Mouse (Mus musculus): ENCODE data around the gene Pdxp. TPM values are rescaled to one million over a fixed set of nuclear protein-coding genes. Genes with fewer than 3 reads are reported as not detected.
A peak's percentile ranks its signal among the peaks of the same experiment; 100 is the strongest.
"Not testable (repeated sequence)": the region's sequence is repeated elsewhere in the genome, so short reads cannot be mapped to it uniquely, and the experiment has no call there.

The Pdxp gene
- total and polyA plus RNA-seq, 3 experiments: 21.5 to 25.4 TPM; not detected in 1

- peak; percentile 73; the same call in 1 of the 2 replicates for TF ChIP-seq GABPA (IDR thresholded peaks at IDR 0.05; ENCODE audit: low read depth, low read length)
- peak; percentile 60 for TF ChIP-seq MXI1 (IDR thresholded peaks at IDR 0.05; ENCODE audit: low read depth, low read length)
- TF ChIP-seq NRF1 (IDR thresholded peaks at IDR 0.05; ENCODE audit: insufficient read depth, low read depth, low read length, poor library complexity, severe bottlenecking): no peak
- no peak for TF ChIP-seq TCF12 (IDR thresholded peaks at IDR 0.05; ENCODE audit: low read depth, low read length)
- peak; percentile 77 for TF ChIP-seq ETS1 (IDR thresholded peaks at IDR 0.05; ENCODE audit: low read depth, low read length)
Measured at GRCm38 (mm10) chr15:78876991-78877809, 36.5 kb upstream of the Pdxp start, which contains the start of gene Gga1 (continued).

- H3K9ac ChIP-seq (ENCODE audit: control insufficient read depth, low read depth, low read length, poor library complexity, severe bottlenecking): peak overlapping the region; percentile 92
- no peaks in the 10 kb centered on the region for H3K9me3 ChIP-seq (replicated peaks; ENCODE audit: insufficient read depth, low read length)
- H3K4me3 ChIP-seq (ENCODE audit: control insufficient read depth in 1 of 2, insufficient read depth in 1 of 2, low read depth in 2 of 2, low read length in 2 of 2): peak overlapping the region; percentile 62 to 70
- peaks cover 9% of the 10 kb centered on the region for H3K79me2 ChIP-seq (ENCODE audit: control insufficient read depth, insufficient read depth, low read length, poor library complexity)
- DNase-seq (ENCODE audit: low read depth, low spot score): peak; percentile 49
- H3K27ac ChIP-seq (ENCODE audit: control insufficient read depth, low read depth, low read length): peak overlapping the region; percentile 41
- no peaks in the 10 kb centered on the region for H3K27me3 ChIP-seq (ENCODE audit: control insufficient read depth in 1 of 2, insufficient read depth in 2 of 2, low read length in 2 of 2)
- peaks cover 0 to 6% of the 10 kb centered on the region in 2 experiments; a peak in 2 of 4 replicates for H3K4me1 ChIP-seq (ENCODE audit: control insufficient read depth in 1 of 2, insufficient read depth in 2 of 2, low read length in 2 of 2)
- TF ChIP-seq POLR2A (IDR thresholded peaks at IDR 0.05; ENCODE audit: control insufficient read depth in 1 of 2, insufficient read depth in 1 of 2, low read depth in 1 of 2, low read length in 2 of 2, poor library complexity in 1 of 2): no peak
- TF ChIP-seq USF1 (IDR thresholded peaks at IDR 0.05; ENCODE audit: low read depth, low read length): no peak
- TF ChIP-seq UBTF (IDR thresholded peaks at IDR 0.05; ENCODE audit: borderline replicate concordance, insufficient read depth, low read depth, low read length): no peak
- peaks cover 0 to 8% of the 10 kb centered on the region in 2 experiments; a peak in 2 of 4 replicates for H3K36me3 ChIP-seq (ENCODE audit: control insufficient read depth in 1 of 2, insufficient read depth in 2 of 2, low read length in 2 of 2)
Measured at GRCm38 (mm10) chr15:78877810-78878390, 35.8 kb upstream of the Pdxp start.

GRCm38 (mm10) chr15:78878792-78879516, 34.8 kb upstream of the Pdxp start:
- peak; percentile 71 for TF ChIP-seq MXI1 (IDR thresholded peaks at IDR 0.05; ENCODE audit: low read depth, low read length)
- TF ChIP-seq USF1 (IDR thresholded peaks at IDR 0.05; ENCODE audit: low read depth, low read length): peak; percentile 78
- peak; percentile 60 for TF ChIP-seq SIN3A (IDR thresholded peaks at IDR 0.05; ENCODE audit: low read length)
- TF ChIP-seq BHLHE40 (IDR thresholded peaks at IDR 0.05; ENCODE audit: borderline replicate concordance, low read depth, low read length): peak; percentile 93
- peak; percentile 22; the same call in 1 of the 2 replicates for TF ChIP-seq ELF1 (IDR thresholded peaks at IDR 0.05; ENCODE audit: low read depth, low read length)
- peak; percentile 80 for TF ChIP-seq MAX (IDR thresholded peaks at IDR 0.05; ENCODE audit: low read length)
- not testable (repeated sequence) for H3K36me3 ChIP-seq (ENCODE audit: control insufficient read depth in 1 of 2, insufficient read depth in 2 of 2, low read length in 2 of 2); H3K4me1 ChIP-seq (ENCODE audit: control insufficient read depth in 1 of 2, insufficient read depth in 2 of 2, low read length in 2 of 2); H3K27ac ChIP-seq (ENCODE audit: control insufficient read depth, low read depth, low read length); H3K9me3 ChIP-seq (replicated peaks; ENCODE audit: insufficient read depth, low read length); H3K79me2 ChIP-seq (ENCODE audit: control insufficient read depth, insufficient read depth, low read length, poor library complexity); H3K27me3 ChIP-seq (ENCODE audit: control insufficient read depth in 1 of 2, insufficient read depth in 2 of 2, low read length in 2 of 2); H3K4me3 ChIP-seq (ENCODE audit: control insufficient read depth in 1 of 2, insufficient read depth in 1 of 2, low read depth in 2 of 2, low read length in 2 of 2); H3K9ac ChIP-seq (ENCODE audit: control insufficient read depth, low read depth, low read length, poor library complexity, severe bottlenecking)
- DNase-seq (ENCODE audit: low read depth, low spot score): peak; percentile 58

Measured in MEL (cell line).